Mouse (Mus musculus): ENCODE measurements around the gene Ypel4. TPM values are rescaled to one million over a fixed set of nuclear protein-coding genes. Genes with fewer than 3 reads are reported as not detected.

The Ypel4 gene
- total RNA-seq, 1 experiment from 2014 or later = 0.23 TPM

DNA sequence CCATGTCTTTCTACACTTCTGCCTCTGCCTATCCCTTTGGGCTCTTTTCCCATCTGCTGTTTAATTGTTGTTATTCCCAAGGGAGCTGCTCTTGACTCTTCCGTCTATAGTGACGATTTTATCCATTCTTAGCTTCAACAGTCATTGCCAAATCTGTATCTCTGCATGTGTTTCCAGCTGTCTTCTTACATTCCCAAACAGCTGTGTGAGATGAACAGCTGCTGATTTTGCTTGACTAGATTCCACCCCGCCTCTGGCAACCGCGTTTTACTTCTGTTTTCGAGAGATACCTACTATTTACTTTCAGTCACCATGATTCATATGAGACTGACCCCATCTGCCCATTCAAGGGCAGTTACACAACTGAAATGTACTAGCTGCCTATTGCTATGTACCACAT lies 16.3 kb downstream of the Ypel4 start:
- no peak for ATAC-seq (ENCODE audit: extremely low read depth, insufficient number of reproducible peaks, low FRiP score, poor library complexity, severe bottlenecking)

GRCm38 (mm10) chr2:84756245-84756644 lies 22.4 kb downstream of the Ypel4 start:
- no peak for ATAC-seq (ENCODE audit: extremely low read depth, insufficient number of reproducible peaks, low FRiP score, poor library complexity, severe bottlenecking)

DNA sequence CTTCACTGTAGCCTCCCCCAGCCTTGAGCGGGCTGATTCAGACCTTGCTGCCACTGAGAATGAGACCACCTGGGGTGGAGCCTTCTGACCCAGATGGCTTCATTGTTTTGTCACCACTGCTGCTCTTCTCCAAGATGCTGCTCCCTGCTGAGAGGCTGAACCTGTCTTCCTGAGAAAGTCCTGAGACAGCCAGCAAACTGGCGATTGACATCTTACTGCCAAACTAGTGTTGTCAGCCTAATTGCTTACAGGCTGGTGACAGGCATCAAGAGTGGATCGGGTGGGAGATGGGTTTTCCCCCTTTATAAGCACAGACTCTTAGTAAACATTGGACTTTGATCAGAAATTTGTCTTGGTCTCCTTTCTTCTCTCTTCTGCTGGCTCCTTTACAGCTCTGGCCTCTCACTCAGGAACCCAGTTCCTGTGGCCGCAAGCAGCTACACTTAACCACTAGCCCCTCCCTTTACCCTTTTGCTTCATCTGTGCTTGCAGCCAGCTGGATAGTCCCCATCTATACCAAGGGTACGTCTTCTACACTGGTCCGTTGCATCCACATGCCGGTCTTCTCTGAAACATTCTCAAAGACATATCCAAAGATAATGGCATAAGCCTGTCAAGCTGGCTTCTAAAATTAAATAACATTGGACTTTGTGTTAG lies 23.3 kb downstream of the Ypel4 start:
- no peak for ATAC-seq (ENCODE audit: extremely low read depth, insufficient number of reproducible peaks, low FRiP score, poor library complexity, severe bottlenecking)

DNA sequence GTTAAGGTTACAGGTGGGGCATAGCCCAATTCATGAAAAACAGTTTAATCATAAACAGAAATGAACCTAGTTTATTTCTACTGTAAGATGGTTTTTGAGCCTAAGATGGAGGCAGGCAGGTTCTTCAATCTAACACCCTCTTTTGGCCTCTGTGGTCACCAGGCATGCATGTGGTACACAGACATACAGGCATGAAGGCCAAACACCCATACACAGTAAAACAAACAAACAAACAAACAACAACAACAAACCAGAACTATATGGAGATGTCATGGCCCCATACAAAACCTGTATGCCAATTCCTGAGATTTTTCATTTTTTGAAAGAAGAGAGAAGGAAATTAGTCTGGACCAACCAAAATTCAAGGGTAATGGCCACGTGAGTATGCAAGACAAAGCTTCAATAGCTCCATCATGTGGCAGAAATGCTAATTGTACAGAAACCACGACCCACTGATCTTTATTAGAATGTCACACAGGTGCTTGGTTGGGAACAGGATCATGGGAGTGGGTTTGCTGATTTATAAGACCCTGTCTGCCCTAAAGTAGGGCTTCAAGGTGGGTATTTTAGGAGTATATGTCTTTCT lies 24.8 kb downstream of the Ypel4 start:
- ATAC-seq (ENCODE audit: extremely low read depth, insufficient number of reproducible peaks, low FRiP score, poor library complexity, severe bottlenecking) = no peak

DNA sequence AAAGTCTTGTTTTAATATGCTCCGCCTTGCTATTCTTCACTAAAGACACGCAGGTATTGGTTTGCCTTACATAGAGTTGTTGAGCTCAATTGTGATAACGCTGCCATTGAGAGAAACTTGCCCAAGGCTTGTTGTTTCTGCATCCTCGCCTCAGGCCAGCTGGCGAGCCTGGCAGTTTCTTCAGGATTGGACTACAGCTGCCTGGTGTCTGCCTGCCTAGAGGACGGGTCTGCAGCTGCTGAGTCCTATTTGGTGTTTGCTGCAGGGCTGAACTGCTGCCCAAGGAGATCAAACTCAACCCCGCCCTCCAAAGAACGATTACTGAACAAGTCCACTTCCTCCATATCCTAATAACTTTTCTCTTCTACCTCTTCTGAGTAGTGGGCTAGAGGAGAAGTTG lies 26.9 kb downstream of the Ypel4 start:
- ATAC-seq (ENCODE audit: extremely low read depth, insufficient number of reproducible peaks, low FRiP score, poor library complexity, severe bottlenecking) = no peak

DNA sequence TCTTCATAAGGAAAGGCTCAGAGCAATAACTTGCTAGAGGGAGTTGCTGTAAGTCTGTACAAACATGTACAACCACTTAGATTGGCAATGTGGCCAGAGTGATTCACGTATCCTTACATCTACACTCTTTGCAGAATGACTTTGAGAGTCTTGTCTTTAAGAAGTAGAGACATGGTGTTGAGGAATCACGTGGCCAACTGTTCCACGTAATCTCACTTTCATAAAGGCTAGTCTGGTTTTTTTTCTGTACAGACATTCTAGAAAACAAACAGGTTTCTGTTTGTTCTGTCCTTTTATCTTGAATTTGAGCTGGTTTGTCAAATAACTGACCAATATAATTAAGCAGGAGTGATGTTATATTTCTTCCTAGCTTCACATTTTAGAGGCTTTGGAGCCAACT lies 27.5 kb downstream of the Ypel4 start:
- no peak for ATAC-seq (ENCODE audit: extremely low read depth, insufficient number of reproducible peaks, low FRiP score, poor library complexity, severe bottlenecking)

DNA sequence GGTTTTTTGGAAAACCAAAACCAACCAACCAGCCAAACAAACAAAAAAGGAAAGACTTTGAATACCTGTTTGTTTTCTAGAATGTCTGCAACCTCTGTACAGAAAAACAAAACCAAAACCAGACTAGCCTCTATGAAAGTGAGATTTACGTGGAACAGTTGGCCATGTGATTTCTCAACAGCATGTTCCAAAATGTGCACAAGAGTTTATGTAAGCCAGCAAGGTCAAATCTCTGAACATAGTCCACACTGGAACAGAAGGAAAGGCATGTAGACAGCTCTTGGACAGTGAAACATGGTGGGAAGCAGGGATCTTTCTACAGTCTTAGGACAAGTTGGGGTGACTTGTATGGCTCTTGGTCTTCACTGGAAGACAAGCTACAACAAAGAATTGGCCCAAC lies 28.0 kb downstream of the Ypel4 start:
- no peak for ATAC-seq (ENCODE audit: extremely low read depth, insufficient number of reproducible peaks, low FRiP score, poor library complexity, severe bottlenecking)

DNA sequence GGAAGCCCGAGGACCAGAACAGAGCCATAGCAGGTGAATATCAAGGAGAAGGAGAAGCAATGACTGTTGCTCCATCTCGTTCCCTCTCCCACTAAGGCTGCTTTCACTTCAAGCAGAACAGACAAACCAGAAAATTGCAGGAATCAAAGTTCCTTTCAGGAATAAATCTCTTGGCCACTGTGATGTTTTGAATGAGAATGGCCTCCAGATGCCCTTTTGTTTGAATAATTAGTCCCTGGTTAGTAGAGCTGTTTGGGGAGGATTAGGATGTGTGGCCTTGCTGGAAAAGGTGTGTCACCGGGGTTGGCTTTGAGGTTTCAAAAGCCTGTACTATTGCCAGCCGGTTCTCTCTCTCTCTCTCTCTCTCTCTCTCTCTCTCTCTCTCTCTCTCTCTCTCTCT lies 28.4 kb downstream of the Ypel4 start:
- ATAC-seq (ENCODE audit: extremely low read depth, insufficient number of reproducible peaks, low FRiP score, poor library complexity, severe bottlenecking) = no peak

GRCm38 (mm10) chr2:84762818-84763217 lies 29.0 kb downstream of the Ypel4 start:
- no peak for ATAC-seq (ENCODE audit: extremely low read depth, insufficient number of reproducible peaks, low FRiP score, poor library complexity, severe bottlenecking)

DNA sequence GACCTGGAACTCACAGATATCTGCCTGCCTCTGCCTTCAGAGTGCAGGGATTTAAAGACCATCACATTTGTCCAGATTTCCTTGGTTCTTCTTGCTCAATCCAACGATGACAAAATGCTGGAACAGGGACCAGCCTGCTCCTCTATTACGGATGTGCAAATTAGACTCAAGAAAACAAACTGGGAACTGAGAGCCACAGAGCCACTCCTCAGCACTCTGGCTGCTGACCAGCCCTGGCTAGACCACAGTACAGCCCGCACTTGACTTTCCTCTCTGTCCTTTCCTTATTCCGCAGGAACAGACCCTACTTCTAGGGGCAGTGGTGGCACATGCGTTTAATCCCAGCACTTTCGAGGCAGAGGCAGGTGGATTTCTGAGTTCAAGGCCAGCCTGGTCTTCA lies 36.6 kb downstream of the Ypel4 start:
- ATAC-seq (ENCODE audit: extremely low read depth, insufficient number of reproducible peaks, low FRiP score, poor library complexity, severe bottlenecking) = no peak

DNA sequence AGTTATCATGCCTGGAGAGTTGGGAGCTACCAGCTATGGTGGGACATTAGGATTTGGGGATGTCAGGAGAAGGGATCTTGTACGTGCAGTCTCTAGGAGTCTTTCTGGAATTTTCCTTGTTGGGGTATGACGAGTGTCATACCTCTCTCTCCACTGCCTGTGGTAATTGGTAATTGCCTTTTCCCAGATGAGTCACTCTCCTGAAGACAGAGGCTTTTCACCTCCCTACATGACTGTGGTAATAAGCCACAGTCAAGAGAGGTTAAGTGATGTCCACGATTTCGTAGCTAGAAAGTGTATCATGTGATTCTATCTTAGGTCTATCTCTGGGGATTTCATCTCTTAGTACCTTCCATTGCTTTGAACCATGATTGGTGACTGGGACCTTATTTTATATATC lies 38.6 kb downstream of the Ypel4 start:
- no peak for ATAC-seq (ENCODE audit: extremely low read depth, insufficient number of reproducible peaks, low FRiP score, poor library complexity, severe bottlenecking)

DNA sequence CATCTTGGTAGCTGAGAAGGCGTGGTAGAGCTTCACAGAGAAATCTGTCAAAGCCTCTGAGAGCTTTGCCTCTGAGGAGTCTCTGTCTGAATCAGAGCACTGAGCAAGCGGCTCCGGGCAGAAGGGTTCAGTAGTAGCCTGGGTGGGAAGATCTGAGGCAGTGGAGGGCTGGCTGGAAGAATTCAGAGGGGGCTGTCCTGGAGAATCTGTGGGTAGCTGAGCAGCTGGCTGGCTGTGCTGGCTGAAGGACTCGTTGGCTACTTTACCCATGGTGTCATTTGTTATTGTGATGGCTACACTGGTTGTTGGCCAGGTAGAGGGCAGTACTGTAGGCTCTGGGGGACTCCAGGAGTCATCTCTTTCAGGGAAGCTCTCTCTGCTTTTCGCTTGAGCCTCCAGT lies 39.3 kb downstream of the Ypel4 start:
- no peak for ATAC-seq (ENCODE audit: extremely low read depth, insufficient number of reproducible peaks, low FRiP score, poor library complexity, severe bottlenecking)

DNA sequence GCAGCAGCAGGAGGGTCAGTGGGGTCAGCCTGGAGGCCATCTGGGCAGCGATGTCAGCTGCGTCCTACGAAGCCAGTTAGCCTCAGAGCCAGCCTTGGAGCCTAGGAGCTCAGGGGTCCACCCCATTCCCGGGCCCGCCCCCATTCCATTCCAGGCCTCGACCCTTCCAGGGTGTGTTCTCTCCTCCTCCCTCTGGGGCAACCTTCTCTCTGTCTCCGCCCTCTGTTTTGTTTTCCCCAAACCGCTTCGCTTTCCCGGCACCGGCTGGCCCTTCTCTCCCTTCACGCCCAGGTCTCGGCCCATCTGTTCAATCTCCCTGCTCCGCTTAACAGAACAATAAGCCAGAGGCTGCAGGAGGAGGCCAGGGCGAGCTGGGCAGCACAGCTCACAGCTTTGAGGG lies 40.9 kb downstream of the Ypel4 start:
- no peak for ATAC-seq (ENCODE audit: extremely low read depth, insufficient number of reproducible peaks, low FRiP score, poor library complexity, severe bottlenecking)

DNA sequence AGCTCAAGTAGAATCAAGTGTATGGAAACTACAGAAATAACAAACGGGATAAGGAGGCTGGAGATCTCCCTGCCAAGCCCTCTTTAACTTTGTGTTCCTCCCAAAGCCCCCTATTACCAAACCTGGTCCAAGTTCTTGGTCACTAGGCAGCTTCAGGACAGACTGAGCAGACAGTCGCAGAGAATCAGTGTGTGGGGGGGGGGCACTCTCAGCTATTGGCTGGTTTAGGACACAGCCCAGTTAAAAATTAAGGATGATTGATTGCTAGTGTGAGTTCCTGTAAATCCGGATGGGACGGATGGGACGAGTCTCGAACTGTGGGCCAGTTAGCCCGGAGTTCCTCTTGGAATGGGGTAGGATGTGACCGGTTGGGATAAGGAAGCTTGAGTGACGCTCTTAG lies 41.4 kb downstream of the Ypel4 start, which contains the start of gene Serping1:
Gene Serping1 (minus strand): TSS at position 204 of the 400 bp plus-strand sequence.
- ATAC-seq (ENCODE audit: extremely low read depth, insufficient number of reproducible peaks, low FRiP score, poor library complexity, severe bottlenecking) = no peak

GRCm38 (mm10) chr2:84775665-84776064 lies 41.8 kb downstream of the Ypel4 start:
- no peak for ATAC-seq (ENCODE audit: extremely low read depth, insufficient number of reproducible peaks, low FRiP score, poor library complexity, severe bottlenecking)

- ATAC-seq (ENCODE audit: extremely low read depth, insufficient number of reproducible peaks, low FRiP score, poor library complexity, severe bottlenecking) = no peak
These were observed 43.8 kb downstream of the Ypel4 start for GRCm38 (mm10) chr2:84777706-84778105.

GRCm38 (mm10) chr2:84779210-84779609 lies 45.4 kb downstream of the Ypel4 start:
- peak; percentile 59 for ATAC-seq (ENCODE audit: extremely low read depth, insufficient number of reproducible peaks, low FRiP score, poor library complexity, severe bottlenecking)

GRCm38 (mm10) chr2:84783315-84783714 lies 49.5 kb downstream of the Ypel4 start:
- peak; percentile 35; the same call in 1 of the 2 replicates for ATAC-seq (ENCODE audit: extremely low read depth, insufficient number of reproducible peaks, low FRiP score, poor library complexity, severe bottlenecking)

GRCm38 (mm10) chr2:84783840-84784566 lies 50.1 kb downstream of the Ypel4 start:
- ATAC-seq (ENCODE audit: extremely low read depth, insufficient number of reproducible peaks, low FRiP score, poor library complexity, severe bottlenecking) = no peak
